Mouse (Mus musculus) hindbrain, embryonic 10.5 days (tissue): ENCODE measurements around the gene Adarb2. TPM values are rescaled to one million over a fixed set of nuclear protein-coding genes. Genes with fewer than 3 reads are reported as not detected.

Source experiments
- DNase-seq: peaks from one replicate; pipeline ENCODE4 v3.0.0-alpha.2; 2017; ENCODE audit warnings: low spot score
- H3K27ac ChIP-seq: fragments of 300-500 bp; sonication (generic); 2 replicates; pipeline ENCODE4 v1.5.1; 2016; ENCODE audit warnings: mild to moderate bottlenecking, moderate library complexity
- H3K27me3 ChIP-seq: fragments of 300-500 bp; sonication (generic); 2 replicates; pipeline ENCODE4 v1.6.1; 2016; ENCODE audit warnings: mild to moderate bottlenecking; ENCODE audit not compliant: poor library complexity, insufficient read depth, severe bottlenecking
- H3K36me3 ChIP-seq: fragments of 300-500 bp; sonication (generic); 2 replicates; pipeline ENCODE4 v1.6.1; 2016; ENCODE audit warnings: mild to moderate bottlenecking, moderate library complexity
- H3K4me1 ChIP-seq: fragments of 300-500 bp; sonication (generic); replicated peaks from 2 replicates; pipeline ENCODE4 v1.6.1; 2016; ENCODE audit warnings: mild to moderate bottlenecking
- H3K4me3 ChIP-seq: fragments of 300-500 bp; sonication (generic); 2 replicates; pipeline ENCODE4 v1.5.1; 2016; ENCODE audit warnings: mild to moderate bottlenecking, moderate library complexity
- H3K9me3 ChIP-seq: fragments of 300-500 bp; sonication (generic); 2 replicates; pipeline ENCODE4 v1.6.1; 2016; ENCODE audit warnings: mild to moderate bottlenecking, moderate library complexity
- WGBS: fragments of 180-500 bp; shearing (Covaris S2); methylation state at CpG from one replicate; pipeline ENCODE4 v1.1.7; 2016; 5-methylcytosine and 5-hydroxymethylcytosine counted together
- polyA plus RNA-seq: library from polyadenylated mRNA; unstranded; fragments of >200 nt; fragmentation: Nextera tagmentation; extraction: Ambion mirVana; gene quantifications from 2 replicates; pipeline ENCODE4 v1.2.1, GENCODE M21; 2016

Adarb2 gene
- polyA plus RNA-seq, 1 experiment from 2014 or later, result 10.3 TPM

DNA sequence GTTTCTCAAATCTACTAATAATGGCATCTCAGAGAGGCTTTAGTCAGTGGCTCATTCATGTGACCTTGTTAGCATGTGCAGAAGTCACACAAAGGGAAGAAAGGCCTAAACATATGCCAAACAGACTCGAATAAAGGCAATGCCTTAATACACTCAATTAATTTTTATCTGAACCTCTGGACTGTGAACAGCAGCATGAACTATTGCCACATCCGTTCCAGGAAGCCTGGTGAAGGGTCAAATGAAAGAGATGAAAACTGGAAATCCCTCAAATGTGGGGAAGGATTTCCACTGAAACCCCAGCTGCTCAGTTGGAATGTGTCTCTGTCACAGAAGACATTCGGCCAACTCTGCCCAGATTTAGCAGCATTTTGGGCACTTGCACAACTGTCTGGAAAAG lies 497.2 kb downstream of the Adarb2 start:
- Histone ChIP-seq H3K4me3 (no peak overlapping the region), H3K9me3 (no peaks in the 10 kb centered on the region), H3K27ac (no peak overlapping the region), H3K27me3 (no peaks in the 10 kb centered on the region), H3K36me3 (no peaks in the 10 kb centered on the region), H3K4me1 (no peaks in the 10 kb centered on the region)
- DNase-seq, result no peak
- WGBS, result 77% methylated on average over 3 of the region's 3 CpGs

DNA sequence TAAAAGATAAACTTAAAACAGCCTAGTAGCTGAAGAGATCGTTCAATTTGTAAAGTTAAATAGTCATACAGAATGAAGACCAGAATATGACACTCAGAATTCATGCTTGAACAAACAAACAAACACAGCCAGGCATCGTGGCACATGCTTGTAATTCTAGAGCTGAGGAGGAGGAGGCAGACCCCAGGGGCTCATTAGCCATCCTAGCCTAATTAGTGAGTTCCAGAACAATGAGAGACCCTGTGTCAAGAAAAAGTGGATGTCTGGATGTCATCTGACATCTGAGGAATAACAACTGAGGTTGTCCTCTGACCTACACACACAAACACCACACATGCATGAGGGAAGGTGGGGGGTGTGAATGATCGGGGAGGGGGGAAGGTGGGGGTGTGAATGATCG lies 498.3 kb downstream of the Adarb2 start:
- H3K4me3 ChIP-seq, result no peak overlapping the region
- no peak for DNase-seq
- H3K4me1 ChIP-seq, result peaks cover 6% of the 10 kb centered on the region; the same call in 1 of the 2 replicates
- WGBS, result 63% methylated on average over 4 of the region's 4 CpGs
- no peaks in the 10 kb centered on the region for H3K27me3 ChIP-seq
- H3K9me3 ChIP-seq, result no peaks in the 10 kb centered on the region
- no peaks in the 10 kb centered on the region for H3K36me3 ChIP-seq
- no peak overlapping the region for H3K27ac ChIP-seq

DNA sequence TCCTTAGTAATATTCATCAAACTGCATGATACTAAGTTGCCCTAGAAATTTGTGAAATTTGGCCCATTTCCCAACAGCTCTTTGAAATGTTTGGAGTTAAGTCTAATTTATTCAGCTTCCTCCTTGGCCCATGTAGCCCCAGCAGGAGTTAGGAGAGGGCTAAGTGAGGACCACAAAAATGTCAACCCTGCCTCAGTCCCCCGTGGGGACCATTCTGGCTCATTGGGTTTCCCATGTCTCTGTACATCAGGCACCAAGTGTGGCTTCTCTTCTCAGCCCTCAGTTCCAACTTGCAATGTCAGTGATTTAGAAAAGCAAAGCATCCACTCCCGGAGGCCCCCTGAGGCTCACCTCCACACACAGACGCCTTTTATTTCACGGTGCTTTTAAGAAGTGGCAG lies 502.6 kb downstream of the Adarb2 start:
- Histone ChIP-seq H3K27me3 (no peaks in the 10 kb centered on the region), H3K27ac (no peak overlapping the region), H3K4me1 (peaks cover 6% of the 10 kb centered on the region; the same call in 1 of the 2 replicates), H3K36me3 (no peaks in the 10 kb centered on the region), H3K9me3 (no peaks in the 10 kb centered on the region), H3K4me3 (no peak overlapping the region)
- DNase-seq, result no peak
- WGBS, result 35% methylated on average over 4 of the region's 4 CpGs

DNA sequence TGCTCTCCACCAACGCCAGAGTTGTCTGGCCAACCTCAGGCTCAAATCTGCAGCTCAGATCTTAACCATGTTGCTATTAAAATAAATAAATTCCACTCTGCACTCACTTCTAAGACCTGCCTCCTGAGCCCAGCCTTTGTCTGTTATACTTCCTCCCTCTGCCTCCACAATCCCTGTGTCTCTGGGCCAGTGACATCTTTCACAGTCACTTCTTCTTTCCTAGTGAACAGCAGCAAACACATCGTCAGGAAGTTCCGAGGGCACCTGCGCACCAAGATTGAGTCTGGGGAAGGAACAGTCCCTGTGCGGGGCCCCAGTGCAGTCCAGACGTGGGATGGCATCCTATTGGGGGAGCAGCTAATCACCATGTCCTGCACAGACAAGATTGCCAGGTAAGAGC lies 510.7 kb downstream of the Adarb2 start:
- Histone ChIP-seq H3K4me1 (no peaks in the 10 kb centered on the region), H3K9me3 (no peaks in the 10 kb centered on the region), H3K27ac (no peak overlapping the region), H3K36me3 (no peaks in the 10 kb centered on the region), H3K4me3 (no peak overlapping the region), H3K27me3 (no peaks in the 10 kb centered on the region)
- no peak for DNase-seq
- WGBS, result 83% methylated on average over 6 of the region's 6 CpGs

DNA sequence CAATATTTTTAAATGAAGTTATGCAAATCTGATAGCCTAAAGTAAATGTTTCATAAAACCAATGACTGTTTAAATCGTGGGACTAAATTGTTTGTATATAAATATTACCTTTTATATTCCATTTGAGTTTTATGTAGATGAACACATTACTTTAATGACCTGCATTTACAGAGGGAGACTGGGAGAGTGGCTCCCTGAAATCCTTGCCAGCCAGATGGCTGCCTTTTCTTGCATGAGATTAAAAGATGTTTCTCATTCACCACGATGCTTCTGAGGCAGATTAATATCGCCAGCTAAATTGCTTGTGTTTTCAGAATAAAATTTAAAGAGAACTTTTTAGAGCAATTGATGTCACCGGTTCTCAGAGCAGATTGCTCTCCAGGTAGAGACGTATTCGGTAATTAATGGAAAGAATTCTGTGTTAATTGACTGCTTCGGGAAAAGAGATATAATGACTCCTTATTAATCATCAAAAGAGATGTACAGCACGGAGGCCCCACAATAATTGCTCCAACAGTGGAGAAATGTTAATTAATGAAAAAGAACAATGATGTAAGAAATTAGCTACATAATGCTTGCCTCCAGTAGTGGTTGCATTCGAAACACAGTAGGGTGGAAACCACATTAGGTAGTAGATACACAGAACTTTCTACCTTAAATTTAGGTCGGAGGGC lies 527.4 kb downstream of the Adarb2 start:
- WGBS, result 87% methylated on average over 10 of the region's 10 CpGs
- Histone ChIP-seq H3K27ac (no peak overlapping the region), H3K4me3 (no peak overlapping the region), H3K27me3 (no peaks in the 10 kb centered on the region), H3K9me3 (no peaks in the 10 kb centered on the region), H3K36me3 (no peaks in the 10 kb centered on the region), H3K4me1 (no peaks in the 10 kb centered on the region)
- DNase-seq, result no peak

DNA sequence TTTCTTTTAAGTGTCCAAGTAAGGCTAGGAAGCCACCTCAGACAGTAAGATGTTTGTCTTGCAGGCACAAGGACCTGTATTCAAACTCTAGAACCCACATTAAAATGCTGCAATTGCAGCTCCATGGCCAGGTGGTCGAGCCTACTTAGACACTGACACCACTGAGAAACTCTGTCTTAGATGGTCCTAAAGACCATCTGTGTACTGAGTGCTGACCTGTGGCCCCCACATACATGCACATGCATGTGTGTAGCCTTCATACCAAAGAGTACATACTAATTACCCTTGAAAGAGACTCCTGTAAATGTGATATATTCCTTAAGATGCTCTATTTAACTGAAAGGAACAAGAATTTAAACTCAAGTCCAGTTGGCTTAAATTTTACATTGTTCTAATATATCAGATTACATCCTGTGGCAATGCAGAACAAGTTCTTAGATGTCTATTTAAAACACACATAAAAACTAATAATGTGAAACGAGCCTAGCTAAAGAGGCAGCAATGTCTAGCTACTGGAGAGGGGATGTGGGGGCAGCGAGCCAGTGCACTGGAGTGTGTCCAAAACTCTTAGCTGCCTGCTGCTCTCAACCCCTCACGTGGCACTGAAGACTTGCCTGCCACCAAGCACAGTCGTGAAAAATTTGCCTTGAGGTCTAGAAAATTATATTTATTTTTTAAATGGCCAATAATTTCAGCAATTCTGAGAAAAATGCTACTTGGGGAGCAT lies 534.6 kb downstream of the Adarb2 start:
- H3K9me3 ChIP-seq, result no peaks in the 10 kb centered on the region
- DNase-seq, result no peak
- H3K4me1 ChIP-seq, result no peaks in the 10 kb centered on the region
- no peak overlapping the region for H3K27ac ChIP-seq
- no peaks in the 10 kb centered on the region for H3K27me3 ChIP-seq
- WGBS, result 73% methylated on average over 5 of the region's 5 CpGs
- H3K4me3 ChIP-seq, result no peak overlapping the region
- no peaks in the 10 kb centered on the region for H3K36me3 ChIP-seq

DNA sequence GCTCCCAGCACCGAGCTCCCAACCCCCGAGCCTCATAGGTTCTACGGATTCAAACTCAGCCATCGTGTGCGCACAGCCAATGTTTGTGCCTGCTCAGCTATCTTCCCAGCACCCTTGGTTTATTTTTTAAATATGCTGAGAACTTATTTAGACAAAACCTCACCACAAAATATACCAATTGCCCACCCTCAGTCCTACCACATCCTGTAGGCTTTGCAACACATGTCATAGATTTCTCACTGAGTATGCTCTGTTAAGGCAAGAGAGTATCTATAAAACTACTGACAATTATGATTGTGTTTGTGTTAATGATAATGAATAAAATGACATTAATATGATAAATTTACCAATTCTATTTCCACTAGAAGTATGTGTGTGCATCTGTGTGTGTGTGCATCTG lies 540.1 kb downstream of the Adarb2 start:
- no peaks in the 10 kb centered on the region for H3K27me3 ChIP-seq
- 93% methylated on average over 5 of the region's 5 CpGs for WGBS

DNA sequence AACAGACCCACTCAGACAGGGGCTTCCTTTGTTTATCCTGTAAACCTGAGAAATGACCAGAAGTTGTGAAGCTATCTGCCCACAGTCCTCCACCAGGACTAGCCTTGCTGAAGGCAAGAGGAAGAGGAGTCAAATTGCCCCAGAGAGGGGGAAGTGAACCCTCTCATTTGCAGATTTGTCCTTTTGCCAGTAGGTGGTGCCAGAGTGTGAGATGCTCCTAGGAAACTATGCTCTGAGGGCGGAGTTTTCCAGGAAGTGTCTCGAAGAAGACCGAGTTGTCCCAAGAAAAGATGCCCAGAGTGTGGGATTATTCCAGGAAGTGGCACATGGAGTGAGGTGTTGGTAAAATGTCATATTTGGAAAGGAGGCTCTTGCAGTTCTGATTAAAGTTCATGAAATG lies 541.9 kb downstream of the Adarb2 start:
- peak; percentile 6 for DNase-seq
- Histone ChIP-seq H3K27ac (no peak overlapping the region), H3K36me3 (no peaks in the 10 kb centered on the region), H3K27me3 (no peaks in the 10 kb centered on the region), H3K4me3 (no peak overlapping the region), H3K9me3 (no peaks in the 10 kb centered on the region), H3K4me1 (no peaks in the 10 kb centered on the region)
- 66% methylated on average over 3 of the region's 3 CpGs for WGBS

More for the DNA sequence above, 540.1 kb downstream of the Adarb2 start:
- Histone ChIP-seq H3K27ac (no peak overlapping the region), H3K4me3 (no peak overlapping the region), H3K36me3 (no peaks in the 10 kb centered on the region), H3K9me3 (no peaks in the 10 kb centered on the region), H3K4me1 (no peaks in the 10 kb centered on the region)
- DNase-seq, result no peak

DNA sequence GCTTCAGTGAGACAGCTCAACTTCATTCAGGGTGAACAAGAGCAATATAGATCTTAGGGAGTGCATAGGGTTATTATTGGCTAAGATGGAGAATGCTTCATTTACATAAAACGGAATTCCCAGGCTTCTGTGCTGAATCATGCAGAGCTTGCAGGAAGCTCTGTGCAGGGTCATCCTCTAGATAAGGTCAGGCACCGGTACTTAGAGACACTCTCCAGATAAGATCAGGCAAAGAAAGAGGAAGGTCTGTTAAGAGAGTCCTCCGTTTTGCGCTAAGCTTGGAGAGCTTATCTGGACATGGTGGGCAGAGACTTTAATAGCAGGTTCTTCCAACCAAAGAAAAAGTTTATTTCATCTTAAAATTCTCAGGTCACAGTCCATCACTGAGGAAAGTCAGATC lies 542.9 kb downstream of the Adarb2 start:
- Histone ChIP-seq H3K4me1 (no peaks in the 10 kb centered on the region), H3K9me3 (no peaks in the 10 kb centered on the region)

DNA sequence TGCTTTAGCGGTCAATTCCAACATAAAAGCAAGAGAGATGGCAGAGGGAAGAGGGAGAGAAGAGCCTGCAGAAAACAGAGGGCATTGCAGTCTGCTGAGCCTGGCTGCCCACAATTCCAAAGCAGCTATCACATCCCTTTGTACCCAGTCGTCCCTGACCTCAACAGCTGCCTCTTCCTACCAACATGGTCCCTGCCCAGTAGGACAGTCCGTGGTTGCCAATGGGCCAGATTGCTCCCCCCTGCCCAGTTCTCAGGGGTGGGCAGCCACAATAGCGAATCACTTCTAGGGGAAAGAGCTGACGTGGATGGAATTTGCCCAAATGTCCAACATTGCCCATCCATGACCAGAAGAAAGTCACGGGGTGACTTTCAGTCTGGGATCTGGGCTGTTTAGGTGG lies 546.8 kb downstream of the Adarb2 start:
- no peak for DNase-seq
- peaks cover 6% of the 10 kb centered on the region; the same call in 1 of the 2 replicates for H3K9me3 ChIP-seq
- no peaks in the 10 kb centered on the region for H3K36me3 ChIP-seq
- H3K4me1 ChIP-seq, result no peaks in the 10 kb centered on the region
- 85% methylated on average over 6 of the region's 6 CpGs for WGBS
- H3K27ac ChIP-seq, result no peak overlapping the region
- H3K4me3 ChIP-seq, result no peak overlapping the region
- H3K27me3 ChIP-seq, result no peaks in the 10 kb centered on the region

More for the DNA sequence above, 542.9 kb downstream of the Adarb2 start:
- Histone ChIP-seq H3K27me3 (no peaks in the 10 kb centered on the region), H3K36me3 (no peaks in the 10 kb centered on the region), H3K4me3 (no peak overlapping the region), H3K27ac (no peak overlapping the region)
- 84% methylated on average over 4 of the region's 4 CpGs for WGBS
- no peak for DNase-seq

DNA sequence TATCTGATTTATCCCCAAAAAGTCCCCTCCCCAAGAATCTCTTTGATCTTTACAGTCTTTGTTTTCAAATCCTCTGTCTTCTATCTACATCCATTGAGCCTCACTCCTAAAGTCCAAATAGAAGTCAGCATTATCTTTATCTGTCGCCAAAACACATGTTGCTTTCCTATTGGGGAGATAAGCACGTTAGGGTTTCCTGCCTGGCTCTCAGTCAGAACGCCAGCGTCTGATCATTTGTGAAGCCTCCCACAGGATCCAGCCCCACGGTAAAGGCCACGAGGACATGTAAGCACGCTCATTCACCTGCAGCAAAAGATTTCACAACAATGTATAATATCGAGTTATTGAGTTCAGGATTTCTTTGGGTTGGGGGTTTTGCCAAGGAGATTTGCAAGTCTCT lies 558.3 kb downstream of the Adarb2 start:
- H3K4me1 ChIP-seq, result no peaks in the 10 kb centered on the region
- H3K27me3 ChIP-seq, result no peaks in the 10 kb centered on the region
- H3K9me3 ChIP-seq, result no peaks in the 10 kb centered on the region
- no peak for DNase-seq
- no peak overlapping the region for H3K4me3 ChIP-seq
- H3K27ac ChIP-seq, result no peak overlapping the region
- 73% methylated on average over 8 of the region's 8 CpGs for WGBS
- H3K36me3 ChIP-seq, result no peaks in the 10 kb centered on the region

DNA sequence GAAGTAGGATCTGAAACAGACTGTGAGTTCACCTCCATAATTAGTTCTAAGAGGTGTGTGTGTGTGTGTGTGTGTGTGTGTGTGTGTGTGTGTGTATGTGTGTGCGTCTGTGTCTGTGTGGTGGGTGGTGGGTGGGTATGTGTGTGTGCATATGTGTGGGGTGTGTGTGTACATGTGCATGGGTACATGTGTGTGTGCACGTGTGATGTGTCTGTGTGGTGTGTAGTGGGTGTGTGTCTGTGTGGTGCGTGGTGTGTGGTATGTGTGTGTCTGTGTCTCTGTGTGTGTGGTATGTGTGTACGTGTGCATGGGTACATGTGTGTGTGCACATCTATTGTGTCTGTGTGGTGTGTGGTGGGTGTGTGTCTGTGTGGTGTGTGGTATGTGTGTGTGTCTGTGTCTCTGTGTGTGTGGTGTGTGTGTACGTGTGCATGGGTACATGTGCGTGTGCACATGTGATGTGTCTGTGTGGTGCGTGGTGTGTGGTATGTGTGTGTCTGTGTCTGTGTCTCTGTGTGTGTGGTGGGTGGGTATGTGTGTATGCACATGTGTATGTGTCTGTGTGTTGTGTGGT lies 567.1 kb downstream of the Adarb2 start:
- H3K27me3 ChIP-seq, result no peaks in the 10 kb centered on the region
- H3K9me3 ChIP-seq, result peaks cover 6% of the 10 kb centered on the region
- DNase-seq, result no peak
- no peak overlapping the region for H3K27ac ChIP-seq
- 93% methylated on average over 7 of the region's 7 CpGs for WGBS
- H3K36me3 ChIP-seq, result no peaks in the 10 kb centered on the region
- no peak overlapping the region for H3K4me3 ChIP-seq
- peaks cover 4% of the 10 kb centered on the region; the same call in 1 of the 2 replicates for H3K4me1 ChIP-seq

DNA sequence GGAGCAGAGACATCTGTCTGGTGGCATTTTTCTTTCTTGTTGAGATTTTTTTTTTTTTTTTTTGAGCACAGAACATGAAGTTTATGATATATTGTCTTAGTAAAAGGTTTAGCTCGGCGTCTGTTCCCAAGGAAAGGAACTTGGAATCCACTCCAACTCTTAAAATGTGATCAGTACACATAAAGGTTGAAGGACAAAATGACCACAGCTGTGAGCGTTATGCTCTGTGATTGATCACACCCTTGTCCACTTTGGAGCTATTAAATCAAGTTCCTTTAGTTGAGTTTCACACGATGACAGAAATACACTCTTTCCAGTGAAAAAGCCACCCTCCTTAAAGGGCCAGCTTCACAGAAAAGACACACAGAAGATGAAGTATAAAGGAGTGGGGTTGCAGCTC lies 568.0 kb downstream of the Adarb2 start:
- Histone ChIP-seq H3K4me3 (no peak overlapping the region), H3K27ac (no peak overlapping the region), H3K4me1 (peaks cover 7% of the 10 kb centered on the region; the same call in 1 of the 2 replicates), H3K27me3 (no peaks in the 10 kb centered on the region), H3K9me3 (peaks cover 6% of the 10 kb centered on the region), H3K36me3 (no peaks in the 10 kb centered on the region)
- no peak for DNase-seq
- WGBS, result 87% methylated on average over 4 of the region's 4 CpGs
